12 mouse cellular contexts compared by ENCODE assay signal in the genomic region with DNA sequence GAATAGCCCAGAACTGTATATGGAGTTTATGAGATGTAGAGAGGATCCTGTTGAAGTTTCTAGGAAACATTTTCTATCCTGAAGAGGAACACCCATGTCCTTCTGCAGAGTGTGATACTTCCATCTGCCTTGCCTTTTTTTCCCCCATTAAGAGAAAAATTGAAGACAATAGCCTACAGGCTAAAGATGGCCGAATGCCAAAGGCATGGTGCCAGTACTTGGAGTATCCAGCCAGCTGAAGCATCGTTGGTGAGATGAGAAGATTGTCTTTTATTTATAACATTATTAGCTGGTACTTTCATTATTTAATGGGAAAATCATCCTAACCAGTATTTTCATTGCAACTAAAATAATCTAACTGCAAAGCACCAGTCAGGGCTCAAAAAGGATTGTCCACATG.
DNase-seq lines count a peak whose midpoint lies in the region; ATAC-seq and TF ChIP-seq lines count a peak whose summit lies in the region.
"Had no signal": no experiment of that assay in that cellular context is flagged by ENCODE, and none has a peak within 500 bp of the region (broad histone marks: within the 10 kb centered on the region; RNA-seq: fewer than 3 reads in every experiment).

No protein-coding gene starts in this region.

- H3K27me3 ChIP-seq in forebrain, postnatal 0 days (ENCODE audit: insufficient read depth, low read length), result no peaks in the 10 kb centered on the region
- H3K27me3 ChIP-seq in forebrain, embryonic 13.5 days, result no peaks in the 10 kb centered on the region
- no peaks in the 10 kb centered on the region for H3K27me3 ChIP-seq in liver, embryonic 12.5 days (replicated peaks)
- H3K27me3 ChIP-seq: CH12.LX; heart, embryonic 13.5 days had no signal

- no peak overlapping the region for H3K27ac ChIP-seq in forebrain, postnatal 0 days (ENCODE audit: low read depth, low read length)
- H3K27ac ChIP-seq in forebrain, embryonic 13.5 days, result no peak overlapping the region
- no peak overlapping the region for H3K27ac ChIP-seq in liver, embryonic 12.5 days
- H3K27ac ChIP-seq: forebrain, embryonic 10.5 days; heart, embryonic 13.5 days; stomach, postnatal 0 days had no signal

- no peak for ATAC-seq in forebrain, postnatal 0 days
- no peak for ATAC-seq in forebrain, embryonic 13.5 days
- no peak for ATAC-seq in liver, embryonic 12.5 days

- no peak for TF ChIP-seq CTCF in forebrain, postnatal 0 days (IDR thresholded peaks at IDR 0.05; ENCODE audit: low read depth)

- H3K4me3 ChIP-seq in forebrain, postnatal 0 days (ENCODE audit: low read depth, low read length), result no peak overlapping the region
- no peak overlapping the region for H3K4me3 ChIP-seq in forebrain, embryonic 13.5 days
- H3K4me3 ChIP-seq in liver, embryonic 12.5 days, result no peak overlapping the region
- H3K4me3 ChIP-seq: forebrain, embryonic 10.5 days; heart, embryonic 13.5 days had no signal

- peak; percentile 26 for DNase-seq in forebrain, postnatal 0 days
- DNase-seq in left cerebral cortex, postnatal 4 days, result peak; percentile 69
- no peak for DNase-seq in left cerebral cortex, adult 9 months (ENCODE audit: low spot score in 2 of 2)
- DNase-seq in NIH3T3 (ENCODE audit: low read depth), result peak; percentile 25
- DNase-seq in cerebellum, postnatal 36 days, result peak; percentile 15
- DNase-seq: embryo, embryonic 11 days had no signal

- no peaks in the 10 kb centered on the region for H3K9me3 ChIP-seq in forebrain, postnatal 0 days (ENCODE audit: low read length)
- H3K9me3 ChIP-seq in forebrain, embryonic 13.5 days (replicated peaks), result no peaks in the 10 kb centered on the region
- H3K9me3 ChIP-seq in liver, embryonic 12.5 days (replicated peaks), result no peaks in the 10 kb centered on the region
- H3K9me3 ChIP-seq: forebrain, embryonic 10.5 days; heart, embryonic 13.5 days had no signal

- 44% methylated on average over 2 of the region's 2 CpGs for WGBS in forebrain, postnatal 0 days
- 64% methylated on average over 2 of the region's 2 CpGs for WGBS in forebrain, embryonic 13.5 days
- WGBS in liver, embryonic 12.5 days (ENCODE audit: insufficient replicate concordance), result 75% methylated on average over 2 of the region's 2 CpGs

- H3K4me1 ChIP-seq in forebrain, postnatal 0 days (ENCODE audit: insufficient read depth), result no peaks in the 10 kb centered on the region; the same call in 1 of the 2 replicates
- H3K4me1 ChIP-seq in forebrain, embryonic 13.5 days, result peaks cover 15% of the 10 kb centered on the region
- no peaks in the 10 kb centered on the region for H3K4me1 ChIP-seq in liver, embryonic 12.5 days
- H3K4me1 ChIP-seq: forebrain, embryonic 10.5 days; heart, embryonic 13.5 days had no signal

- no peak overlapping the region for H3K4me2 ChIP-seq in forebrain, postnatal 0 days (ENCODE audit: low read depth)
- no peak overlapping the region for H3K4me2 ChIP-seq in forebrain, embryonic 13.5 days
- H3K4me2 ChIP-seq in liver, embryonic 12.5 days, result no peak overlapping the region
- H3K4me2 ChIP-seq: heart, embryonic 13.5 days had no signal

- no peak overlapping the region for H3K9ac ChIP-seq in forebrain, postnatal 0 days
- no peak overlapping the region for H3K9ac ChIP-seq in forebrain, embryonic 13.5 days
- H3K9ac ChIP-seq in liver, embryonic 12.5 days, result no peak overlapping the region
- H3K9ac ChIP-seq: heart, embryonic 13.5 days had no signal

- no peaks in the 10 kb centered on the region for H3K36me3 ChIP-seq in forebrain, postnatal 0 days (ENCODE audit: insufficient read depth)
- H3K36me3 ChIP-seq in forebrain, embryonic 13.5 days (ENCODE audit: poor library complexity, severe bottlenecking), result no peaks in the 10 kb centered on the region
- no peaks in the 10 kb centered on the region for H3K36me3 ChIP-seq in liver, embryonic 12.5 days
- H3K36me3 ChIP-seq: forebrain, embryonic 10.5 days; heart, embryonic 13.5 days had no signal

- intact Hi-C loops in left cerebral cortex, postnatal 4 days (cut with DNase I), result no loop called here

Comparison
In these comparisons a context has a peak if more than half of its experiments do, and no peak if none do; other contexts are left out.
1. DNase-seq: peak in forebrain, postnatal 0 days (single experiment), left cerebral cortex, postnatal 4 days (single experiment), NIH3T3 (single experiment) and cerebellum, postnatal 36 days (2 of 2); none in left cerebral cortex, adult 9 months (0 of 2).